Mouse (Mus musculus) monocyte, adult 2 months (primary cell): Measurements from ENCODE around the gene Hist2h2aa2.
A peak's percentile ranks its signal among the peaks of the same experiment; 100 is the strongest.
"Not testable (repeated sequence)": the region's sequence is repeated elsewhere in the genome, so short reads cannot be mapped to it uniquely, and the experiment has no call there.

ENCODE experiments used
- DNase-seq, 2 experiments: peaks; one replicate each; pipeline ENCODE4 v3.0.0; 2022; ENCODE audit warnings: low spot score in 2 of 2, low read depth in 1 of 2

Hist2h2aa2 gene

DNA sequence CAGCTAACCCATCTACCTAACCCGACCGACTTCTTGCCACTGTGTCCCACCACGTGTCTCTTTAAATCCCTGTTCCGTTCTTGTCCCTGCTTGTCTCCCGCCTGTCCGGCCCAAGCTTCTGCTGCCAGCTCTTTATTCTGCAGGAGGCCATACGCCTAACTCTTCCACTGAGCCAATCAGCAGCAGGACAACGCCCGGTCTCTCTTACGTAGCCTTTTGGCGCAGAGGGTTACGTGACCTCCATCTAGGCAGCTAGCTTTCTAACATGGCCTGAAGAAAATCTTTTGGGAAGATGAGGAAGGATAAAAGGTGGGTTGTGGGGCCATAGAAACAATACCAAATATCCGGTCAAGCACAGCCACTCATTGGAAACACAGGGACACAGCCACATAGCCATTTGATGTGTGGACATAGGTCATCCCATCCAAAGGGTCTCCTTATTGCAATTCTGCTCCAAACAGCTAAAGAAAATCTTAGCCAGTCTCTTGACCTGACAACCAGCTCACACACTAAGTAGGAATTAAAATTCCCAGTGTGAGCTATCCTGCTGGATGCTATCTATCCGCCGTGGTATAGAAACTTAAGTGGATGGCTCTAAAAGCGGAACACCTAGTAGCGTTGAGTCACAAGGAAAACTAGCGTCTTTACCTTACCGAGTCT lies 22.3 kb upstream of the Hist2h2aa2 start:
- DNase-seq, result peak in 1 of 2 experiments; percentile 69

DNA sequence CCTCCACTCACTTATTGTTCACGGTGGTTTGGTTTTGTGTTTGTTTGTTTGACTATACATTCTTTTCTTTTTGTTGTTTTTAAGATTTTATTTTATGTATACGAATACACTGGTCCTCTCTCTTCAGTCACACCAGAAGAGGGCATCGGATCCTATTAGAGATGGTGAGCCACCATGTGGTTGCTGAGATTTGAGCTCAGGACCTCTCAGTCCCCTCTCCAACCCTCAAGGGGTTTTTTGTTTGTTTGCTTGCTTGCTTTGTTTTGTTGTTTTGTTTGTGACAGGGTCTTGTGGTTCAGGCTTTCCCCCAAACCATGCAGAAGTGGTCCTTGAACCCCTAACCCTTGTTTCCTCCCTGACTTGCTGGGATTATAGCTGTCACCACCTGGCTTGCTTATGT lies 21.5 kb upstream of the Hist2h2aa2 start:
- DNase-seq, result no peak

DNA sequence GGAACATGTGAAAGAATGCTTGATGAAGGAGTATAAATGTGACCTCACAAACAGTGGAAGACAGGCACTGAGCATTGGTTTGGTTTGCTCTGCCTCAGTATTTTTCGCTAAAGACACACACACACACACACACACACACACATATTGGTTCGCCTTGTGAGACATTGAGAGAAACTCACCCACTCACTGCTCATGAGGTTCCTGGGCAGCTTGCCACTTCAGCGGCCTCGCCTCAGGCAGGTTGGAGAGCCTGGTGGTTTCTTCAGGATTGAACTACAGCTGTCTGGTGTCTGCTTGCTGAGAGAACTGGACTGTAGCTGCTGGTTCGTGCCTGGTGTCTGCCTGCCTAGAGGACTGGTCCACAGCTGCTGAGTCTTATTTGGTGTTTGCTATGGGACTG lies 20.1 kb upstream of the Hist2h2aa2 start:
- DNase-seq, result no peak

DNA sequence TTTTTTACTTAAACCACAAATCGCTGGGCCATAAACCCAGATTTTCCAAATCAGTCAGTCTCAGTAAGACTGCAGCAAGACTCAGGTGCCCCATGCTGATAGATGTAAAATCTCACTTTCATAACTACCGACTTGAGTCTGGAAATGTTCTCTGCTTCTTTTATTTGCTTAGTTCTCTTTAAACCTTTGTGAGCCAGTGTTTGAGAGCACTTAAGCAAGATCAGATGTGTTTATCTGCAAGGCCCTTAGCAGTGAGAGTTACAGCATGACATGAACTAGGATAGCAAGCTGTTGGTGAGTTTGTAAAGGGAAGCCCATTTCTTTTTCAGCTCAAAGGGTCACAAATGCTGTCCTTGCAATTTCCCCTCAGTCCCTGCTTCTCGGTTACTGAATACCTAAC lies 17.1 kb upstream of the Hist2h2aa2 start:
- no peak for DNase-seq

DNA sequence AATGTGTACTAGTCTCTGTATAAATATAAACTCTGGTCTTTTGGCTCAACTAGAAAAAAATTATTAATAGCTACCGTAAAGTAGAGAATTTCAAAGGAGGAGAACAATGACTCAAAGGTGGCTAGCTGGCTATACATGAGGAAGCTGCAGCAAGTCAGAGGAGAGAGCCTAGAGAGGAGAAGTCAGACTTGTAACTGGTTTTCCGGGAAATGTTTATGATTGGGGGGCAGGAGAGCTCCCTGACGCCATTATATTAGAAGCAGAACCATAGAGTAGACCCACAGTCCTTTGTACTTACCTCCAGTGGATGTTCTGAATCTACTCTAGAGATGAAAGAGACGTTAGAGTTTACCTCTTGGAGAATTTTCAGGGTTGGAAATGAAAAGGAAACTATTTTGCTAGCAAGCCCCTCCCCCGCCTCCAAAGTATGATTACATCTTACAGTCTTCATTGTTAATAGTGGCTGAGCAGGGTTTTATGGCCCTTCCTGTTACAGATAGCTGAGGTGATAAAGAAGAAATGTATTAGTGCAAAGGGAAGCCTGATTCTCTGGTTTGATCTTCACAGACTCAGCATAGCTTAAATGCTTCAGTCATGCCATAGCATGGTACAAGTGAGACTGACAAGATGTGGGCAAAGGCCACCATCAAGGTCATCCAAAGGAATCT lies 16.0 kb upstream of the Hist2h2aa2 start:
- DNase-seq, result no peak

DNA sequence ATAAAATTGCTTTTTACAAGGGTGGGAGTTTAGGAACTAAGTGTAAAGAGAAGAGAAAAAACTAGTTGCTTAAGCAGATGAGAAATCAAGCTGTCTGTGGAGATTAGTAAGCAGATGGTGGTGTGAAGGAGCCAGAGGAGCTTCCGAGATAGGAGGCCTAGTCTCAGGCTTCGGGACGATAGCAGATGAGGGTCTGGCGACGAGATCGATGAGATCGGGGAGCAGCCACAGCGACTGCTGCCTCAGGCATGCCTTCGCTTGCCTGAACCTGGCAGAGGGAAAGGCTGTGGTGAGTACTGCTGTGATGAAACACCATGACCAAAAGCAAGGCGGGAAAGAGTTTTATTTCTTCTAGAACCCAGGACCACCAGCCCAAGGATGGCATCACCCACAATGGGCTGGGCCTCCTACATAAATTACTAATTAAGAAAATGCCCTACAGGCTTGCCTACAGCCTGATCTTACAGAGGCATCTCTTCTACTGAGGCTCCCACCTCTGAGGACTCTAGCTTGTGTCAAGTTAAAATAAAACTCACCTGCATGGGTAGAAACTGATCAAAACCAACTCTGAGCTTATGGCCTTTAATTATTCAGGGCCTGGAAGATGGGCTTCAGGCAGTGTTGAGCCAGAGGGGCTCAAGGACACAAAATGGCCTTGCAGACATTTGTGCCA lies 14.7 kb upstream of the Hist2h2aa2 start:
- no peak for DNase-seq

DNA sequence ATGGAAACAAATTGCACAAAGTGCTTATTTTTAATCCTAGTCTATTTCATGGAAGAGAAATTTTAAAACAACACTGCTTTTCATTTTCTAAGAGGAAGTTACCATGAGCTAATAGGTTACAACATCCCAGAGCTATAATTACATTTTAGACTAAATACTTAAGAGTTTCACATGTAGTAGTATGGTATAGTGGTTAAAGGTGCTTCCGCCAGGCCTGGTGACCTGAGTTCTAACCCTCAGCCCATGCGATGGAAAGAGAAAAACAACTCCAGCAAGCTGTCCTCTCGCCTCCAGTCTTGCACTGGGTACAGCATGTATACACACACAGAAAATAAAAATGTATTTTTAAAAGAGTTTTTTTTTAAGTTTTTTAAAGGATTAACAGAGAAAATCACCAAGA lies 11.7 kb upstream of the Hist2h2aa2 start:
- DNase-seq, result no peak

DNA sequence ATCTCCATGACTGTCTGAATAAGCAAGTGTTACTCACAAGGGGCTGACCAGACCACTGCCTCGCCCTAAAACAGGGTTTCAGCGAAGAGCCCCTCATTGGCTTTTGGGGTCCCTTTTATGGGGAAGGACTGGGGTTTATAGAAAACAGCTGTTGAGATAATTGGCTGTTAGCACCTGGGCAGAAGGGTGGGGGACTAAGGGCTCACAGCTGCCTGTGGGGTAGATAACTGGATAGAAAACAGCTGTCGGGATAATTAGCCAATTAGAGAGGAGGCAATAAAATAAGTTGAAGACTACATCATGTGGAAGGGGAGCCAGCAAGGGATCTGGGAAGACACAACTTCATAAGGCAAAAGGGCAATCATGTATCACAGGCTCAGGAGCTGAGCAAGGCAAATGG lies 10.8 kb upstream of the Hist2h2aa2 start:
- DNase-seq, result no peak

DNA sequence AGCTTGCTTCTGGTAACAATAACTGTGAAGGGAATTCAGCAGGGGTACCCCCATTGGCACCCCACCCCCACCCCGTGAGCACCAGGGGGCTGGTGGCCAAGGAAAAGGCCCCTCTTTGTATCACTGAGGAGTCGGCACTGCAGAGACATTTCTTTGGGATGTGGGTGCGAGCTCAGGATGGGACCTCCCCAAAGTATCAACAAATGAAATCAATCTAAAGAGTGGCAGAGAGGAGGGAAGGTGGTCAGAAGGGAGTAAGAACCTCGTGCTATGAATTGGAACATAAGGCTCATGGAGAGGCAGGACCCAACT lies 8.9 kb upstream of the Hist2h2aa2 start:
- no peak for DNase-seq

DNA sequence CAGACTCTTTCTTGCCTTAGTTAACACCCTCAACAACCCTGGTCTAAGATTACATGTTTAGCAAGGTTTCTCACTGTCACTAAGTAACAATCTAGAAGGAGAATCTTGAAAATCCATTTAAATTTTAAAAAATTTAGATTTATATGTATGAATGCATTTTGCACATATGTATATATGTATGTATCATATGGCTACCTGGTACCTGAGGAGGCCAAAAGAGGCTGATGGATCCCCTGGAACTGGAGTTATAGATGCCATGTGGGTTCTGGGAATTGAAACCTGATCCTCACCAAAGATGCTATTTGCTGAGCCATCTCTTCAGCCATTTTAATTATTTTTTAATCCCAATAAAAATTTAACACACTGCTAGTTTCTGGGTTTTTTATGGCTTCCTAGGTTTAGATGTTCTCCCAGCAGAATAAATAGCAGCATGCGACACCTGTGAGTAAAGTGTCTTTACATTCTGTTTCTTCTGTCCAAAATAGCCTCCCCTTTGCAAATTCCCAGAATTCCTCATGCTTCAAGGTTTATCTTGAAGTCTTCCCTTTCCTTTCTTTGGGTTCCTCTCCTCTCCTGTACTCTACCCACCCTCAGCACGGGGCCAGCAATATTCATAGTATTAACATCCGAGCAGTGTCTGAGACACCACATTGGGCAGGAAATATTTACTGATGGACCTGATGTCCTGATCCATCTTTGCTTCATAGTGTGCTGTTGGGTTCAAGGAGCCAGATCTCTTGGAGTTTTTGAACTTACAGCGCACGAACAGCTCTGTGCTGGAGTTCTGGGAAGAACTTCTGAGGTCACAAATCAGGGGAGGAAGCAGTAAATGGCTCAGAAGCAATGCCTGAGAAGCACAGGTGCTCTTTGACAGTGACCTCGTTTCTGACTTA lies 8.3 kb upstream of the Hist2h2aa2 start:
- DNase-seq, result no peak

DNA sequence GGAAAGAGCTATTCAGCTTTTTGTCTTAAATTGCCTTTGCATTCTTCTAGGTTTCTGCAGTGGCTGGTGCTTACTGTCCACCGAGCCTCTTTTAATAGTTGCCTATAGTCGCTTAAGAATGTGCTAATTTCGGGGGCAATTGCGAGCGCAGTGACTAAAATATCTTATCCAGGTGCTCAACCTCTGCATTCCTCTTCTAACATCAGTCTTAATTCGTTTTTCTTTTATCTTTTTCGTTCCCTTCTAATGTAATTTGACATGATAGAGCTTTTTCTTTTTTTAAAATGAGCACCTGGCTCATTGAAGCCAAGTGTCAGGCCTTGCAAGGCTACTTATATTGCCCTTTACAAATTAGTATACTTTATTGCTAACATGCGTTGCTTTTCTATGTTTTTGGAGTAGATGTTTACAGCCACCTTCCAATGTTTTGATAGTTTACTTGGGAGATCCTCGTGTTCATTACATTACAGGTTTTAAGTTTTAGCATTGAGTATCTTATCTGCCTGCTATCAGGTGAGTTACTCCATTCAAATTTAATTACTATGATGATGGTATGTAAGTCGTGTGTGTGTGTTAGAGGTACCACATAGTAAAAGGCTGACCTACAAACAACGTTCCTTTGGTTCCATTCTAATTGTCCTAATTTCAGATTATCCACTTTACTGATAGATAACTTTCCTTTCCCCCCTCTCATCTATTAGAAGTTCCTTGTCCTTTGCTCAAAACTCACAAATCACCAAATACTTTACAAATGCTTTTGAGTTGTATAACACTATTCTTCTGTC lies 7.5 kb upstream of the Hist2h2aa2 start:
- DNase-seq, result no peak

DNA sequence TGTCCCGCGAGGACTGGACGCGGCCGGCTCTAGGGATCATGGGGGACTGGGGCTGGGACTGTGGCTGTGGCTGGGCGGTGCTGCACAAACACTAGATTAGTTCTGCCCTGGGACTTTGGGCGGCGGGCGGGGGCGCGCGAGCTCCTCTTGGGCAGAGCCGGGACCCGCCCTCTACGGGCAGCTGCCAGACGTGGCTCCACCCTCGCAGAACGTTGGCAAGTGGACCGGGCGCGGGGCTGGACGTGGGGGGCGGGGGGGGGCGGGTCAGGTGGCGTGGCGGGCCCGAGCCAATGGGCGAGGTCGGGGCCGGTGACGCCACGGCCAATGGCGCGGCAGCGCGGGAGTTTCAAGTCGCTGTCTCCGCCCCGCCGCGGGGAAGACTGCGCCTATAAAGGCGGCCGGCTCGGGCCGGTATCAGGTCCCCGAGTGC lies 6.4 kb upstream of the Hist2h2aa2 start, which contains the start of gene Hist2h3c1:
TSS of gene Hist2h3c1 (plus strand) at position 259 of the 430 bp plus-strand sequence.
- not testable (repeated sequence) for DNase-seq

DNA sequence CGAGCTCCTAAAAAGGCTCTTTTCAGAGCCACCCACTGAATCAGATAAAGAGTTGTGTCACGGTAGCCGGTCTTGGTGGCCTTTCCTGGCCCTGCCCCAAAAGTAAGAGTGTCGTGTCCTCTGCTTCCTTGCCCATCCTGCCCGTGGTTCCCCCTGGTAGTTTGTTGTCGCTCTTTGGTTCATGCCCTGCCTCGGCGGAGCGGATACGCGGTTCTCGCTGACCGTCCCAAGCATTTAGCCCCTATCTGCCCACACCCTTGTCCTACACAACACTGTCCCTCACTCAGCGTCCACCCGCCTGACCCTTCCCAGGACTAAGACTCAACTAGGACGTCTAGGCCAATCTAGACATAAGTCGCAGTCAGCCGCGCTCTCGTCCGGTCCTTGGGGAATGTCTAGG lies 5.9 kb upstream of the Hist2h2aa2 start:
- not testable (repeated sequence) for DNase-seq

DNA sequence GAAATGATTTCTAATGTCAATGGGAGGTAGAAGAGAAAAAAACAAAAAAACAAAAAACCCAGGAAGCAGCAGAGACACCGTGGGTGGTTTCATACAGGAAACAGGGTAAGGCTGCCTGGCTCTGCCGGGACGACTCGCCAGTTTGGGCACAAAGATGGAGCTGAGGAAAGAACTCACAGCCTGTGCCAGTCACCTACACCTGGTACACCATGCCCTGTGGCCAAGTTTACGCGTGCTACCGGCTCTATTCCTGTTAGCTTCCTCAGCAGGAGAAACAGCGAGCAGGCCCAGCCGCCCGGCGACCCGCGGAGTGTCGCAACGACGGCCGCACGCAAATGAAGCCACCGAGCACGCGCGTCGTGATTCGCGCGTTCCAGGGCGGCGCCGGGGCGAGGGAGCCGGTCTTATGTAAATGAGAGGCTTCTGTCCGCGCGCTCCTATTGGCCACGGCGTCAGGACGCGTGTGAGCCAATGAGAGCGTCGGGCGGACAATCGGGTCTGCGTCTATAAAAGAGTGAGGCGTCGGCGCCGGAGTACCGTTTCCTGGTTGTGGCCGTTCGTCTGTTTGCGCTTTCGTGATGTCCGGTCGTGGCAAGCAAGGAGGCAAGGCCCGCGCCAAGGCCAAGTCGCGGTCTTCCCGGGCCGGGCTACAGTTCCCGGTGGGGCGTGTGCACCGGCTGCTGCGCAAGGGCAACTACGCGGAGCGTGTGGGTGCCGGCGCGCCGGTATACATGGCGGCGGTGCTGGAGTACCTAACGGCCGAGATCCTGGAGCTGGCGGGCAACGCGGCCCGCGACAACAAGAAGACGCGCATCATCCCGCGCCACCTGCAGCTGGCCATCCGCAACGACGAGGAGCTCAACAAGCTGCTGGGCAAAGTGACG lies 5.2 kb upstream of the Hist2h2aa2 start, which contains the start of gene Hist2h2aa1:
TSS of gene Hist2h2aa1 (plus strand) at position 495 of the 884 bp plus-strand sequence.
- peak; percentile 75 to 87 for DNase-seq

DNA sequence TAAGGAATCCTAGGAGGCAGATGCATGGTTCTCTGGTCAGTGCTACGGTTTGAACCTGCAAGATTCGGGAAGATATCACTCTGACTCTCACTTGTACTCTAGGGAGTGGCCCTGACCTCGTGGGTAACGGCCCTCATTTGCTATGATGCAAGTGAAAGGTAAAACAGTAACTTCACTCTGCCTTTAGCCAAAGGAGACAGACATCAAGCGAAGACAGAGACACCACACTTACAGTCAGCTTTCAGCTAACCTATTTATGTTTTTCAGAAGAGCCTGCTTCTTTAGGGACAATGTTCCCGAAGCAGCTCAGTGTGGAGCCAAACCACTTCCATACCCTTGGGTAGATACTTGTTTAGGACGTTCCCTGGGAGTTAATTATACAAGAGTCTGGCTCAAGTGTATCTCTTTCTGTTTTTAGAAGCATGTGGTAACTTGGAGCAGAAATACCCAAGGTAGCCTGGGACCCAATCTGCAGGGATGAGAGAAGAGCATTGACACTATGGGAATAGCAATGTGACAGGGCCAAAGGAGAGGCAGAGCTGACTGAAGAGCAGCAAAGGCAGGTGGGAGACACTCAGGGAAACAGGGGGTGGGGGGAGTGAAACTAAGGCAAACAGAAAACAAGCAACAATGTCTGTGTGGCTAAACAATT lies 4.0 kb upstream of the Hist2h2aa2 start:
- DNase-seq, result no peak

DNA sequence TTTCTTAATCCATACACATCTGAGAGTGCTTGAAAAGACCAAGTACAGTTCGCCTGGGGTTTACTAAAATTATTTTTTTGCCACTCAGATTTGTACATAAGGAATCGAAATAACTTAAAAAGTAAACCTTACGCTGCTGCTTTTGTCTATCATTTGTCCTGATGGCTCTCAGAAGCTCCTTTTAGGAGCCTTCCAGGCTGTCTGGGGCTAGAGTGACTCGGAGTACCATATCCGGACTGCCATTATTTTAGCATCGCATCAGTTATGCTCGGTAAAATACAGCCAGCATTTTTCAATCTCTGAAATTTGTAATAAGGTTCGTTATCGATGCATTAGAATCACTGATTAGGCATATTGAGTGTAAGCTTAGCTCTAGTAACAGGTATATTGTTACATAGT lies 722 bp upstream of the Hist2h2aa2 start:
- no peak for DNase-seq

DNA sequence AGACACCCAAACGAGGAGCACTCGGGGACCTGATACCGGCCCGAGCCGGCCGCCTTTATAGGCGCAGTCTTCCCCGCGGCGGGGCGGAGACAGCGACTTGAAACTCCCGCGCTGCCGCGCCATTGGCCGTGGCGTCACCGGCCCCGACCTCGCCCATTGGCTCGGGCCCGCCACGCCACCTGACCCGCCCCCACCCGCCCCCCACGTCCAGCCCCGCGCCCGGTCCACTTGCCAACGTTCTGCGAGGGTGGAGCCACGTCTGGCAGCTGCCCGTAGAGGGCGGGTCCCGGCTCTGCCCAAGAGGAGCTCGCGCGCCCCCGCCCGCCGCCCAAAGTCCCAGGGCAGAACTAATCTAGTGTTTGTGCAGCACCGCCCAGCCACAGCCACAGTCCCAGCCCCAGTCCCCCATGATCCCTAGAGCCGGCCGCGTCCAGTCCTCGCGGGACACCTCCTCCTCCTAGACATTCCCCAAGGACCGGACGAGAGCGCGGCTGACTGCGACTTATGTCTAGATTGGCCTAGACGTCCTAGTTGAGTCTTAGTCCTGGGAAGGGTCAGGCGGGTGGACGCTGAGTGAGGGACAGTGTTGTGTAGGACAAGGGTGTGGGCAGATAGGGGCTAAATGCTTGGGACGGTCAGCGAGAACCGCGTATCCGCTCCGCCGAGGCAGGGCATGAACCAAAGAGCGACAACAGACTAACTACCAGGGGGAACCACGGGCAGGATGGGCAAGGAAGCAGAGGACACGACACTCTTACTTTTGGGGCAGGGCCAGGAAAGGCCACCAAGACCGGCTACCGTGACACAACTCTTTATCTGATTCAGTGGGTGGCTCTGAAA lies 902 bp downstream of the Hist2h2aa2 start, which contains the start of gene Hist2h3c2:
TSS of gene Hist2h3c2 (minus strand) at position 174 of the 840 bp plus-strand sequence.
- DNase-seq, result not testable (repeated sequence)

DNA sequence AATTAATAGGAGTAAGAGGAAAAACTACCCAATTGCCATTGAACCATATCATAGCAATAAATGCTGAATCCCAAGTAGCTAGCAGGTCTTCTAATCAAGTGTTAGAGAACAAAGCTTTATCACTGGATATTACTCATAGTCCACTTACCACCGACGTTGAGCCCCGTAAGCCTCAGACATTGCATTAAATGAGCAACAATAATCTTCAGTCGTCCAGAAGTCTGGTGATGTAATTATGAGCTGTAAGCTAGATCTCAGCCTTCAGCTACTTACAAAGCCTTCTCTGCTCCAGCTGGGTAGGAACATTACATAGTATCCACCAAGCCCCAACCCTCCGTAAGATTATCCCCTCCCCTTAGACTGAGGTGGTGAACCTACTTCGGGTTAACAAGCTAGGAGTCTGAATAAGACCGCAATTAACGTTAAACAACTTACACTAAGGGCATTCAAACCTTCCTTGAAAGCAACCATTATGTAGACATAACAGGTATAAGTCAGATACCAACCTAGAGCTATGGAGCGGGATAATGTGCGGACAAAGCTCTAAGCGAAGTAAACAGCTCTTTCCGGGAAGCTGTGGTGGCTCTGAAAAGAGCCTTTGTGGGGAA lies 2.1 kb downstream of the Hist2h2aa2 start:
- DNase-seq, result no peak
